Mouse (Mus musculus): Measurements from ENCODE around the gene Cntn5. TPM values are rescaled to one million over a fixed set of nuclear protein-coding genes. Genes with fewer than 3 reads are reported as not detected.

Gene Cntn5
- polyA plus RNA-seq, 1 experiment from 2014 or later: 2.7 TPM

DNA sequence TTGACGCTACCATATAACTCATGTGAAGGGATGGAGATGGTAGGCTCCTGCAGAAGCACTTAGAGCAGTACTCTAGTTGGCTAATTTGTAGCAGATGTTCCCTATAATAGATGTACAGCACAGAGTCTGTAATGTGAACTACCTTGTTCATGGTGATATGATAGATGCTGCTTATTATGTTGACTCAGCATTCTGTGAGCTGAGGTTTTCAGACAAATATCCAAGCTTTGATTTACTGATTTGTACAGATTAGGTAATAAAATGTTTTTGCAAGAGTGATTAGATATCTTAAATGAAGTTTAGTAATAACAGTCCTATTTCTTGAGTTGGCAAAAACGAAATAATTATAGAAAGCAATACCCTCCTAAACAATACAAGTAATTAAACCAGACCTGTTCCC lies 1133.8 kb downstream of the Cntn5 start:
- 76% methylated on average over 2 of the region's 2 CpGs for WGBS
- Histone ChIP-seq H3K4me2 (replicated peaks; ENCODE audit: low read depth, low read length) (no peak overlapping the region), H3K36me3 (ENCODE audit: control insufficient read depth, insufficient read depth, low read length) (no peaks in the 10 kb centered on the region), H3K27ac (ENCODE audit: low read depth, low read length) (no peak overlapping the region), H3K4me3 (ENCODE audit: low read depth, low read length) (no peak overlapping the region), H3K9ac (ENCODE audit: low read depth, low read length) (no peak overlapping the region), H3K9me3 (ENCODE audit: control insufficient read depth, low read length) (no peaks in the 10 kb centered on the region), H3K27me3 (ENCODE audit: control insufficient read depth, insufficient read depth, low read length) (no peaks in the 10 kb centered on the region), H3K4me1 (replicated peaks; ENCODE audit: control insufficient read depth, insufficient read depth, low read length) (no peaks in the 10 kb centered on the region)
- DNase-seq (ENCODE audit: low spot score) (no peak), ATAC-seq (ENCODE audit: low FRiP score) (0 out of 2 replicates have a peak, but pooled peaks have one; percentile 28)

DNA sequence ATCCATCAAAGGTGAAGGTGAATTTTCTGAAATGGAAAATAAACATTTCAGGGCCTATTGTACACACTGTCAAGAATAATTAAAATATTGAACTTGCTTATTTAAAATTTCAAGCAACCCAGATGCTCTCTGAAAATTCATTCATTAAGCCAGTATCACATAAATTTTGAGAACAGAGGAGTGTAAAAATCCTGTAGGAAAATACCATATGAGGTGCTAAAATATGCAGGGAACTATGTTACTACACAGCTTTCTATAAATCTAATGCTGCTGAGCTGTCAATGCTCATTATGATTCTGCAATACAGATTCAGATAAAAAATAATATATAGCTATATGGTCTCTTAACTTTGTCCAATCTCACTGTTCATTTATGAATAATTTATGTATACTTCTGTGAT lies 1134.9 kb downstream of the Cntn5 start:
- DNase-seq (ENCODE audit: low spot score) (no peak), ATAC-seq (ENCODE audit: low FRiP score) (no peak)
- Histone ChIP-seq H3K27ac (ENCODE audit: low read depth, low read length) (no peak overlapping the region), H3K4me2 (replicated peaks; ENCODE audit: low read depth, low read length) (no peak overlapping the region), H3K36me3 (ENCODE audit: control insufficient read depth, insufficient read depth, low read length) (no peaks in the 10 kb centered on the region), H3K4me3 (ENCODE audit: low read depth, low read length) (no peak overlapping the region), H3K9me3 (ENCODE audit: control insufficient read depth, low read length) (no peaks in the 10 kb centered on the region), H3K9ac (ENCODE audit: low read depth, low read length) (no peak overlapping the region), H3K27me3 (ENCODE audit: control insufficient read depth, insufficient read depth, low read length) (no peaks in the 10 kb centered on the region), H3K4me1 (replicated peaks; ENCODE audit: control insufficient read depth, insufficient read depth, low read length) (no peaks in the 10 kb centered on the region)

DNA sequence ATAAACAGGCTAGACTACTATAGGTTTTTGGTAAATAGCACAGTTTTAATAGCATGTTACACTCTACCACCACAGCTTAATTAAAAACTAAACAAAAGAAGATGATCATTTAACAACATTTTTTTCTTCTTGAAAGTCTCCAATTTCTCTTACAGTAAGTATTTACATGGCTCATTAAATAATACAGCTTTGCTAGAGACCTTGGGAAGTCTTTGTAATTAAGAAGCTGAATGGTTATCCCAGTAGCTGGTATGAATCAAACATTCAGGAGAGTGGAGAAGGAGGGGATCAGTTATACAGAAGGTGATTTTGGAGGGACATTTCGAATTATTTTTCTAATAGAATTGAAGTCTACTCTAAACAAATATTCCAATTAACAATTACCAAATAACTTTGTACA lies 1186.4 kb downstream of the Cntn5 start:
- Histone ChIP-seq H3K9ac (ENCODE audit: low read depth, low read length) (no peak overlapping the region), H3K9me3 (ENCODE audit: control insufficient read depth, low read length) (no peaks in the 10 kb centered on the region), H3K27ac (ENCODE audit: low read depth, low read length) (no peak overlapping the region), H3K4me2 (replicated peaks; ENCODE audit: low read depth, low read length) (no peak overlapping the region), H3K4me3 (ENCODE audit: low read depth, low read length) (no peak overlapping the region), H3K4me1 (replicated peaks; ENCODE audit: control insufficient read depth, insufficient read depth, low read length) (no peaks in the 10 kb centered on the region), H3K27me3 (ENCODE audit: control insufficient read depth, insufficient read depth, low read length) (no peaks in the 10 kb centered on the region), H3K36me3 (ENCODE audit: control insufficient read depth, insufficient read depth, low read length) (no peaks in the 10 kb centered on the region)
- WGBS: 86% methylated on average over 1 of the region's 1 CpGs
- ATAC-seq (ENCODE audit: low FRiP score) (no peak), DNase-seq (ENCODE audit: low spot score) (no peak)

DNA sequence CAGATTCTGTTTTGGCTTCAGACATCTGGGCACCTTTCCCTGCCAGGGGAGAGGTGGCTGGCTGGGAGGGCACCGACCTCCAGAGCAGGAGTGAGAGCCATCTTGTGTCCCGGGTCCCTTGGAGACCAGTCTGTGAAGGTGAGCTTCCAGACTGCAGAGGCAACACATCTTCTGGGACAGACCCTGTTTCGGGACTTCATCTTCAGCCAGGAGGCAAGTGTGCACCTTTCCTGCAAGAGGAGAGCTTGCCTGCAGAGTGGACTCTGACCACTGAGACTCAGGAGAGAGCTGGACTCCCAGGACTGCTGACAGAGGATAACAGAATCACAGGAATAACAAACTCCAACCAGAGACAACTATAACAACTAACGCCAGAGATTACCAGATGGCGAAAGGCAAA lies 1195.9 kb downstream of the Cntn5 start:
- Histone ChIP-seq H3K27ac (ENCODE audit: low read depth, low read length) (no peak overlapping the region), H3K27me3 (ENCODE audit: control insufficient read depth, insufficient read depth, low read length) (no peaks in the 10 kb centered on the region), H3K36me3 (ENCODE audit: control insufficient read depth, insufficient read depth, low read length) (no peaks in the 10 kb centered on the region), H3K4me1 (replicated peaks; ENCODE audit: control insufficient read depth, insufficient read depth, low read length) (no peaks in the 10 kb centered on the region), H3K9ac (ENCODE audit: low read depth, low read length) (no peak overlapping the region), H3K9me3 (ENCODE audit: control insufficient read depth, low read length) (no peaks in the 10 kb centered on the region), H3K4me2 (replicated peaks; ENCODE audit: low read depth, low read length) (no peak overlapping the region), H3K4me3 (ENCODE audit: low read depth, low read length) (no peak overlapping the region)
- 81% methylated on average over 5 of the region's 5 CpGs for WGBS
- ATAC-seq (ENCODE audit: low FRiP score) (no peak), DNase-seq (ENCODE audit: low spot score) (no peak)

GRCm38 (mm10) chr9:9707766-9708165 lies 1196.8 kb downstream of the Cntn5 start:
- Histone ChIP-seq H3K27me3 (ENCODE audit: control insufficient read depth, insufficient read depth, low read length) (no peaks in the 10 kb centered on the region), H3K9ac (ENCODE audit: low read depth, low read length) (no peak overlapping the region), H3K4me2 (replicated peaks; ENCODE audit: low read depth, low read length) (no peak overlapping the region), H3K27ac (ENCODE audit: low read depth, low read length) (no peak overlapping the region), H3K9me3 (ENCODE audit: control insufficient read depth, low read length) (no peaks in the 10 kb centered on the region), H3K4me1 (replicated peaks; ENCODE audit: control insufficient read depth, insufficient read depth, low read length) (no peaks in the 10 kb centered on the region), H3K36me3 (ENCODE audit: control insufficient read depth, insufficient read depth, low read length) (no peaks in the 10 kb centered on the region), H3K4me3 (ENCODE audit: low read depth, low read length) (no peak overlapping the region)
- ATAC-seq (ENCODE audit: low FRiP score): no peak
- no peak for DNase-seq (ENCODE audit: low spot score)

DNA sequence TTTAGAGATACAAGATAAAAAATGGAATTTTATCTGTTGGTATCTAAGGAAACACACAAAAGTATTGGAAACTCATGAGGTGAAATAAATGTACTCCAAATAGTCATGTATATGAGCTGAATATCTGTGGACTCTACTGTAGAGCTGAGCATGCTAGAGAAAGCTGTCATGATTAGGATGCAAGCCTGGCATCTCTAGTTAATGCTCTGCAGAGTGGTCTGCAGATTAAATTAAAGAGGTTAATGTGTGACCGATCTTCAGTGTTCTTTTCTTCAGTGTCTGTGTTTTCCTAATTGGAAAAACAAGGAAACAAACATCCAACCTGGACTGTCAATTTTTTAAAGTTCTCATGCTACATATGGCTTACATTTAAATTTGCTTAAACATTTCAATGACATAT lies 1199.4 kb downstream of the Cntn5 start:
- DNase-seq (ENCODE audit: low spot score): no peak
- no peak overlapping the region for H3K27ac ChIP-seq (ENCODE audit: low read depth, low read length)
- H3K36me3 ChIP-seq (ENCODE audit: control insufficient read depth, insufficient read depth, low read length): no peaks in the 10 kb centered on the region
- ATAC-seq (ENCODE audit: low FRiP score): no peak
- WGBS: 88% methylated on average over 1 of the region's 1 CpGs
- H3K4me3 ChIP-seq (ENCODE audit: low read depth, low read length): no peak overlapping the region
- H3K9me3 ChIP-seq (ENCODE audit: control insufficient read depth, low read length): no peaks in the 10 kb centered on the region
- no peaks in the 10 kb centered on the region for H3K27me3 ChIP-seq (ENCODE audit: control insufficient read depth, insufficient read depth, low read length)
- no peak overlapping the region for H3K9ac ChIP-seq (ENCODE audit: low read depth, low read length)
- H3K4me2 ChIP-seq (replicated peaks; ENCODE audit: low read depth, low read length): no peak overlapping the region
- no peaks in the 10 kb centered on the region for H3K4me1 ChIP-seq (replicated peaks; ENCODE audit: control insufficient read depth, insufficient read depth, low read length)

GRCm38 (mm10) chr9:9696636-9697035 lies 1207.9 kb downstream of the Cntn5 start:
- Histone ChIP-seq H3K27me3 (ENCODE audit: control insufficient read depth, insufficient read depth, low read length) (no peaks in the 10 kb centered on the region), H3K4me3 (ENCODE audit: low read depth, low read length) (no peak overlapping the region), H3K9ac (ENCODE audit: low read depth, low read length) (no peak overlapping the region), H3K27ac (ENCODE audit: low read depth, low read length) (no peak overlapping the region), H3K36me3 (ENCODE audit: control insufficient read depth, insufficient read depth, low read length) (no peaks in the 10 kb centered on the region), H3K9me3 (ENCODE audit: control insufficient read depth, low read length) (no peaks in the 10 kb centered on the region), H3K4me2 (replicated peaks; ENCODE audit: low read depth, low read length) (no peak overlapping the region), H3K4me1 (replicated peaks; ENCODE audit: control insufficient read depth, insufficient read depth, low read length) (no peaks in the 10 kb centered on the region)
- ATAC-seq (ENCODE audit: low FRiP score): no peak
- no peak for DNase-seq (ENCODE audit: low spot score)
- 76% methylated on average over 3 of the region's 3 CpGs for WGBS

DNA sequence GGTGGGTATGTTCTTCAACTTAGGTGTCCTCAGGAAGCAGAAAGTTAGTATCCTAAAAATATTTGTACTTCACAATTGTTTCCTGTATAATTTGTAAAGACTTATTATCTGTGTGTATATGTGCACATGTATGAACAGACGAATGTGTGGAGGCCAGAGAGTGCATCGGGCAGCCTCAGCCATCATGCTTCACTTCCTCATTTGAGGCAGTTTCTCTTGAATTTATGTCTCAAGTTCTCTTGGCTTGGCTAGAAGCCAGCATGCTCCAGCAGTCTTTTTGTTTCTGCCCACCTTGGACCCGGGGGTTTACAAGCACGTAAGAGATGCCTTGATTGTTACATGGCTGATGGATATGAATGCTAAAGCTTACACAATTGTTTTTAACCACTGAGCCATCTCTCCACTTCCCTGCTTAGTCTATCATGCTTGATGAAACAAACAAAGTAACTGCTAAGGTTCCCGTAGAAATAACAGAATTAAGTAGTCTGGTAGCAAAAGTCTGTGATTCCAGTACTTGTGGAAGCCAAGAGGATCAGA lies 1222.2 kb downstream of the Cntn5 start:
- Histone ChIP-seq H3K27ac (ENCODE audit: low read depth, low read length) (no peak overlapping the region), H3K27me3 (ENCODE audit: control insufficient read depth, insufficient read depth, low read length) (no peaks in the 10 kb centered on the region), H3K36me3 (ENCODE audit: control insufficient read depth, insufficient read depth, low read length) (no peaks in the 10 kb centered on the region), H3K4me2 (replicated peaks; ENCODE audit: low read depth, low read length) (no peak overlapping the region), H3K9ac (ENCODE audit: low read depth, low read length) (no peak overlapping the region), H3K4me1 (replicated peaks; ENCODE audit: control insufficient read depth, insufficient read depth, low read length) (no peaks in the 10 kb centered on the region), H3K4me3 (ENCODE audit: low read depth, low read length) (no peak overlapping the region), H3K9me3 (ENCODE audit: control insufficient read depth, low read length) (no peaks in the 10 kb centered on the region)
- WGBS: 59% methylated on average over 5 of the region's 5 CpGs
- ATAC-seq (ENCODE audit: low FRiP score) (no peak), DNase-seq (ENCODE audit: low spot score) (no peak)

GRCm38 (mm10) chr9:9676078-9676477 lies 1228.5 kb downstream of the Cntn5 start:
- Histone ChIP-seq H3K4me1 (replicated peaks; ENCODE audit: control insufficient read depth, insufficient read depth, low read length) (no peaks in the 10 kb centered on the region; the same call in 1 of the 2 replicates), H3K27me3 (ENCODE audit: control insufficient read depth, insufficient read depth, low read length) (no peaks in the 10 kb centered on the region), H3K4me3 (ENCODE audit: low read depth, low read length) (no peak overlapping the region), H3K9me3 (ENCODE audit: control insufficient read depth, low read length) (no peaks in the 10 kb centered on the region), H3K4me2 (replicated peaks; ENCODE audit: low read depth, low read length) (no peak overlapping the region), H3K9ac (ENCODE audit: low read depth, low read length) (no peak overlapping the region), H3K27ac (ENCODE audit: low read depth, low read length) (no peak overlapping the region), H3K36me3 (ENCODE audit: control insufficient read depth, insufficient read depth, low read length) (no peaks in the 10 kb centered on the region)
- DNase-seq (ENCODE audit: low spot score): no peak
- ATAC-seq (ENCODE audit: low FRiP score): no peak
- 77% methylated on average over 4 of the region's 4 CpGs for WGBS

Measured in hindbrain, embryonic 11.5 days (tissue).